Mouse (Mus musculus) kidney, adult 2 months (tissue): Measurements from ENCODE around the gene Bloc1s1. TPM values are rescaled to one million over a fixed set of nuclear protein-coding genes. Genes with fewer than 3 reads are reported as not detected.
A peak's percentile ranks its signal among the peaks of the same experiment; 100 is the strongest.

ENCODE experiments used
- DNase-seq: peaks from one replicate; pipeline ENCODE4 v3.0.0; 2021
- H3K27ac ChIP-seq: fragments of 200-500 bp; 2 replicates; pipeline ENCODE4 v1.5.1; 2012; ENCODE audit warnings: low read depth, low read length, control low read depth, inconsistent platforms; ENCODE audit not compliant: insufficient read depth
- H3K27me3 ChIP-seq: fragments of 200-500 bp; replicated peaks from 2 replicates; pipeline ENCODE4 v1.6.1; 2012; ENCODE audit warnings: mild to moderate bottlenecking, moderate library complexity, low read length, inconsistent platforms; ENCODE audit not compliant: control insufficient read depth, insufficient read depth
- H3K36me3 ChIP-seq: fragments of 200-500 bp; 2 replicates; pipeline ENCODE4 v1.6.1; 2012; ENCODE audit warnings: mild to moderate bottlenecking, moderate library complexity, low read length, inconsistent platforms; ENCODE audit not compliant: control insufficient read depth, insufficient read depth
- H3K4me1 ChIP-seq: fragments of 200-500 bp; 2 replicates; pipeline ENCODE4 v1.6.1; 2011; ENCODE audit warnings: low read length; ENCODE audit not compliant: control insufficient read depth, insufficient read depth
- H3K4me3 ChIP-seq: fragments of 200-500 bp; 2 replicates; pipeline ENCODE4 v1.5.1; 2011; ENCODE audit warnings: mild to moderate bottlenecking, low read depth, low read length, control low read depth; ENCODE audit not compliant: insufficient read depth
- CTCF ChIP-seq: fragments of 200-500 bp; conservative IDR thresholded peaks from 2 replicates; pipeline ENCODE4 v1.5.1; 2011; ENCODE audit warnings: low read depth, mild to moderate bottlenecking, control low read depth, low read length, moderate library complexity, mixed read lengths; ENCODE audit not compliant: insufficient read depth, insufficient read length
- POLR2A ChIP-seq: fragments of 200-500 bp; IDR thresholded peaks from one replicate; pipeline ENCODE4 v1.6.1; 2011; ENCODE audit warnings: low read depth, low read length, control low read depth
- WGBS: fragments of 180-500 bp; shearing (Covaris S2); methylation state at CpG from one replicate; pipeline ENCODE4 v1.1.7; 2018; 5-methylcytosine and 5-hydroxymethylcytosine counted together
- polyA plus RNA-seq: library from polyadenylated mRNA; depleted of rRNA; stranded (reverse); fragments of >200 nt; gene quantifications from 2 replicates; pipeline ENCODE4 v1.2.3, GENCODE M21; 2012

The Bloc1s1 gene
- polyA plus RNA-seq, 1 experiment: 365 TPM

GRCm38 (mm10) chr10:128912791-128913190 is 11.0 kb downstream of the Bloc1s1 start:
- Histone ChIP-seq H3K27ac (no peak overlapping the region), H3K36me3 (peaks cover 4% of the 10 kb centered on the region; the same call in 1 of the 2 replicates), H3K4me1 (peaks cover 14% of the 10 kb centered on the region; the same call in 1 of the 2 replicates), H3K4me3 (no peak overlapping the region), H3K27me3 (no peaks in the 10 kb centered on the region)
- no peak for TF ChIP-seq POLR2A
- no peak for TF ChIP-seq CTCF
- WGBS: 60% methylated on average over 4 of the region's 4 CpGs
- no peak for DNase-seq

DNA sequence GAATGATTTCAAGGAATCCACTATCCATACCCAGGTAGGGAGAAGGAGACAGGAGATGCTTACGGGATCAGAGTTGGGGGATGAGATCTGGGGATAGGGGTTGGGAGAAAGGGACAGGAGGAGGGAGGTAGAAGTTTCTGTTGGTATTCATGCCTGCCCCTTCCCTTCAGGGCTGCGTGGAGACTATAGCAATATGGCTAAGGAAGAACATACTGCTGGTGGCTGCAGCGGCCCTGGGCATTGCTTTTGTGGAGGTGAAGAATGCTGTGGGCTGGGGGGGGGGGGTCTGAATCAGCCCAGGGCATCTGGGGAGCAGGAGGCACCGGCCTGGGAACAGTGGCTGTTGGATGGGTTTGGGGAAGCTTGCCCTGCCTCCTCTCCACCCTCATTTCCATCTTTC is 11.6 kb downstream of the Bloc1s1 start:
- H3K4me3 ChIP-seq: no peak overlapping the region
- H3K27ac ChIP-seq: no peak overlapping the region
- peaks cover 14% of the 10 kb centered on the region; the same call in 1 of the 2 replicates for H3K4me1 ChIP-seq
- TF ChIP-seq POLR2A (no peak), CTCF (no peak)
- H3K27me3 ChIP-seq: no peaks in the 10 kb centered on the region
- DNase-seq: no peak
- WGBS: 56% methylated on average over 4 of the region's 4 CpGs
- H3K36me3 ChIP-seq: peaks cover 4% of the 10 kb centered on the region; the same call in 1 of the 2 replicates

DNA sequence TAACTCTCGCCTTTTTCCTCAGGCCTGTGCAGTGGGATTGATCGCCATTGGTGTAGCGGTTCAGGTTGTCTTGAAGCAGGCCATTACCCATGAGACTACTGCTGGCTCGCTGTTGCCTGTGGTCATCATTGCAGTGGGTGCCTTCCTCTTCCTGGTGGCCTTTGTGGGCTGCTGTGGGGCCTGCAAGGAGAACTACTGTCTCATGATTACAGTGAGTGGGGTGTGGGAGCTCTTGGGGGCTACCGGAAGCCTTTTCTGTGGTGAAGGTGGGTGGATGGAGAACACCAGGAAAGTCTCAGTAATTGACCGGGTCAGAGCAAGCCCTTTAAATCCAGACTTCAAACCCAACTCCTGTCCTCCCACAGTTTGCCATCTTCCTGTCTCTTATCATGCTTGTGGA is 12.4 kb downstream of the Bloc1s1 start:
- Histone ChIP-seq H3K4me1 (peaks cover 14% of the 10 kb centered on the region; the same call in 1 of the 2 replicates), H3K27ac (peak overlapping the region; percentile 12), H3K36me3 (peaks cover 4% of the 10 kb centered on the region; the same call in 1 of the 2 replicates), H3K27me3 (no peaks in the 10 kb centered on the region), H3K4me3 (peak overlapping the region; percentile 92)
- no peak for DNase-seq
- no peak for TF ChIP-seq CTCF
- TF ChIP-seq POLR2A: no peak
- WGBS: 44% methylated on average over 6 of the region's 6 CpGs

DNA sequence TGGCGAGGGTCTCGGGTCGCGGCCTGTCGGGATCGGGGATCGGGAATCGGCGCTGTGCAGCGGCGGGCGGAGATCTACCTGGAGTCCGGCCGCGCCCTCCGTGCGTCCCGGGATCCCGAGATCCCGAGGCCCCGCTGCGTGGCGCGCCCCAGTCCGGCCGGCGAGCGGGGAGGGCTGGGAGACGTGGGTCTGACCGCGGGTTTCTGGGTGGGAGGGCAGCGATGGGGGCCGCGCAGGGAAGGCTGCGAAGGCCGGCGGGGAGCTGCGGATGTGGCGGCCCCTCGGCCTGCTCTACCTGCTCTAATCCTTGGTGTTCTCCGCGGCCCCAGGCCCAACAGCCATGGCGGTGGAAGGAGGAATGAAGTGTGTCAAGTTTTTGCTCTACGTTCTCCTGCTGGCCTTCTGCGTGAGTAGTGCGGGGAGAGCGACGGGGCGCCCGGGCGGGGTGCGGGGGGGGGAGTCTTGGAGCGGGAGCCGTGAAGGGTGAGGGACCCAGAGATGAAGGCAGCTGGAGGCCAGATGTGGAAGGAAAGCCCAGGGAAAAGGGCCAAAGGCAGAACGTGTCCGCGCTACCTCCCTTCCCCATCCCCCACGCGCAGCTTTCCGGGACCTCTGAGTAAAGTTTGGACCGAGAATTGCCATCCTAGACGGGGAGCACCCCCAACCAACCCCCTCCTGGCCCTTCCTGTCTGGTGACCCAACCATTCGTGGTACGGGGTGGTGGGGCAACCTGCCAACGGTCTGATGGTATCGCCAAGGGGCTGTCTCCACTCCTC is 13.6 kb downstream of the Bloc1s1 start:
- 2% methylated on average over 65 of the region's 66 CpGs for WGBS
- peak; percentile 66 for DNase-seq
- Histone ChIP-seq H3K4me3 (peak overlapping the region; percentile 92), H3K4me1 (peaks cover 14% of the 10 kb centered on the region; the same call in 1 of the 2 replicates), H3K36me3 (peaks cover 4% of the 10 kb centered on the region; the same call in 1 of the 2 replicates), H3K27ac (peak overlapping the region; percentile 99), H3K27me3 (no peaks in the 10 kb centered on the region)
- TF ChIP-seq CTCF (no peak), POLR2A (no peak)

GRCm38 (mm10) chr10:128909567-128910028 is 14.2 kb downstream of the Bloc1s1 start:
- no peaks in the 10 kb centered on the region for H3K27me3 ChIP-seq
- H3K36me3 ChIP-seq: peaks cover 4% of the 10 kb centered on the region; the same call in 1 of the 2 replicates
- peak overlapping the region; percentile 92 for H3K4me3 ChIP-seq
- DNase-seq: peak; percentile 95
- H3K4me1 ChIP-seq: peaks cover 14% of the 10 kb centered on the region; the same call in 1 of the 2 replicates
- peak overlapping the region; percentile 99 for H3K27ac ChIP-seq
- 2% methylated on average over 37 of the region's 41 CpGs for WGBS
- TF ChIP-seq CTCF (no peak), POLR2A (peak; percentile 23)

DNA sequence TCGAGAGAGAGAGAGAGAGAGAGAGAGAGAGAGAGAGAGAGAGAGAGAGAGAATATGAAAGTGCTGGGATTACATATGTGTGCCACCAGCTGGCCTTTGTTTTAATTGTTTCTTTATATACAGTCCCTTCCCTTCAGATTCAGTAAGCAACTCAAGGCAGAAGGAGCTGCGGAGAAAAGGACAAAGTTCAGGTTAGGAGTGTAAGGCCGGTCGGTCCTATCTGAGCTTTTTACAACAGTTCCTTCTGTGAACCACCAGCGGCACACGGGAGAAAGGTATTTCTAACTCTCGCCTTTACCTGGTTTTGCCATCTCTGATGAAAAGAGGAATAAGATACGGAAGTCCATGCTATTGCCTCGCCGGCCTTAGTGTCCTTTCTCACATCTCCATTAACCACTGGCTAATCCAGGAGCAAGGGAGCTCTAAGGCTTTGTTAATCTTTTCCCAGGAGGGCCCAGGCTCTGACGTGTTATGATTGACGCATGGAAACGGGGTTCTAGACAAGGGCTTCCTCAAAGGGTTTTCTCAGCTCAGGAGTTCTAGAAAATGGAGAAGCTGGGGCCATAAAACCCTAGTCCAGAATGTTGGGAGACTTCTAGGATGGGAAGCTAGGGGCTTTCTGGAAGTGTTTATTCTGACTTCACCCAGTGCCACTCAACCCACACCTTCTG is 14.9 kb downstream of the Bloc1s1 start:
- DNase-seq: peak; percentile 91
- Histone ChIP-seq H3K36me3 (peaks cover 4% of the 10 kb centered on the region; the same call in 1 of the 2 replicates), H3K27me3 (no peaks in the 10 kb centered on the region), H3K4me3 (peak overlapping the region; percentile 92), H3K27ac (peak overlapping the region; percentile 99), H3K4me1 (peaks cover 11% of the 10 kb centered on the region; the same call in 1 of the 2 replicates)
- WGBS: 35% methylated on average over 13 of the region's 13 CpGs
- TF ChIP-seq POLR2A (no peak), CTCF (no peak)

DNA sequence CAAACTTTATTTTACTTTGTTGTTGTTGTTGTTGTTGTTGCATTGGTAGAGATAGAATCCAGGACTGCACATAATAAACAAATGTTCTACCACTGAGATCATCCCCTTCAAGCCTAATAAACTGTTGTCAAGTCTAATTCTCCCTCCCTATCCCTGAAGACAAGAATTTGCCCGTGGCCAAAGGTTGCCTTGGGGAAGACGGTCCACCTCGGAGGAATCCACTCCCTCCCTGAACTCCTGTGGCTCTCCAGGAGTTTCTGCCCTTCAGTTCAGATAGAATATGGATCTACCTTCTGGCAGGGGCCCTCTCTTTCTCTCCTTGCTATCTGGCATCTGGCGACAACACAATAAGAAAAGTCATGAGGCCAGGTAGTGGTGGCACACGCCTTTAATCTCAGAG is 19.0 kb downstream of the Bloc1s1 start:
- Histone ChIP-seq H3K4me1 (peaks cover 11% of the 10 kb centered on the region; the same call in 1 of the 2 replicates), H3K36me3 (no peaks in the 10 kb centered on the region), H3K27me3 (no peaks in the 10 kb centered on the region), H3K4me3 (no peak overlapping the region), H3K27ac (peak overlapping the region; percentile 25; the same call in 1 of the 2 replicates)
- TF ChIP-seq POLR2A (no peak), CTCF (no peak)
- peak; percentile 81 for DNase-seq
- WGBS: 57% methylated on average over 5 of the region's 5 CpGs
